Mouse (Mus musculus) adrenal gland, postnatal 4 days (tissue): ENCODE data around the gene Ubac2. TPM values are rescaled to one million over a fixed set of nuclear protein-coding genes. Genes with fewer than 3 reads are reported as not detected.

Experiments used
- DNase-seq, 2 experiments: peaks; one replicate each; pipeline ENCODE4 v3.0.0; 2021 to 2022; ENCODE audit warnings: low spot score in 2 of 2, mixed read lengths in 2 of 2
- total RNA-seq, 2 experiments: library from RNA; stranded (reverse); gene quantifications; 2 replicates each; pipeline ENCODE4 v1.2.3; 2021

Gene Ubac2
- total RNA-seq, 2 experiments from 2014 or later, result 33.5 to 33.9 TPM

DNA sequence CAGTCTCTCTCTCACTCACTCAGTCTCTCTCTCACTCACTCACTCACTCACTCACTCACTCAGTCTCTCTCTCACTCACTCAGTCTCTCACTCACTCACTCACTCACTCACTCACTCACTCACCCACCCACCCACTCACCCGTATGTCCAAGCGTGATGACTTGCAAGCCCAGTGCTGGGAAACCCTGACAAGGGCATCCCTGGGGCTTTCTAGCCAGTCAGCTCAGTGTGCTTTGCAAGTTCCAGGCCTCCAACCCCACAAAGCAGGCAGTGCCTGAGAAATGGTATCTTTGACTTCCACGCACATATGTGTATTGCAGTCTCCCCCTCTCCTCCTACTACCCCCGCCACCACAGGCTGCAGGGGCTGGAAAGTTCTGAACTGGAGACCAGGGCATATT lies 43.6 kb downstream of the Ubac2 start:
- DNase-seq, result no peak

DNA sequence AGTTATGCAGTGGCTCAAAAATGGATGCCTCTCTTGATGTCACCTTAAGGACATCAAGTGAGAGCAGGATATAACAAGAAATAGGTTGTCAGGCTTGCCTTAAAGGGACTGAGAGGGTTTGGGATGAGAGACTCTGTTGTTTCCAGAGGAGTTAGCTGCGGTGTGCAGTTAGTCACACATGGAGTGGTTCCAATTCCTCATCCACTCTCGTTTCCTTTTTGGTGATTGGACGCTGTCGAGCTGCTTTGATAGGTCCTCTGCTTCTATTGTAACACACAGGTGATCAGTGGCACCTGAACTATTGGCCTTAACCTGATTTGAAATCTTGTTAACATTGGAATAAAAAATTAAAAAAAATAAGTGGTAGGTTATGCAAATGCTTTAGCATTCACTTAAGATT lies 44.3 kb downstream of the Ubac2 start:
- DNase-seq, result no peak

GRCm38 (mm10) chr14:121924876-121925275 lies 46.5 kb downstream of the Ubac2 start:
- no peak for DNase-seq

GRCm38 (mm10) chr14:121926901-121927300 lies 48.5 kb downstream of the Ubac2 start:
- DNase-seq, result no peak

DNA sequence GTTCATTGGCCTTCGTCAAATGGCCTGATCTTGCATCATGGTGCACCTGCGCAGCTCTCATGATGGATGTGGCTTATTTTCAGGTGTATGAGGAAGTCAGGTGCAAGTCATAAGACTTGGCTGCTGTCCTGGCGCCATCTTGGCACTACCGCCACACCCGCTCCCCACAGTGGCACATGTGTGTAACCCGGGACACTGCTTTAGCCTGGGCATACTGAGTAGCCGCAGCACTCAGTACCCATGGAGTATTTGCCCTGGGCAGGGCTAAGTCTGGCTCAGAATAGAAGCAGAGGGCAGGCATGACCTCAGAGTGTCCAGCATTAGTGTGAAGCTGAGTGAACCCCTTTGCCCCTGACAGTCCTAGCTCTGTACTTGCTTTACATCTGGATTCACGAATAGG lies 49.0 kb downstream of the Ubac2 start:
- DNase-seq, result no peak

DNA sequence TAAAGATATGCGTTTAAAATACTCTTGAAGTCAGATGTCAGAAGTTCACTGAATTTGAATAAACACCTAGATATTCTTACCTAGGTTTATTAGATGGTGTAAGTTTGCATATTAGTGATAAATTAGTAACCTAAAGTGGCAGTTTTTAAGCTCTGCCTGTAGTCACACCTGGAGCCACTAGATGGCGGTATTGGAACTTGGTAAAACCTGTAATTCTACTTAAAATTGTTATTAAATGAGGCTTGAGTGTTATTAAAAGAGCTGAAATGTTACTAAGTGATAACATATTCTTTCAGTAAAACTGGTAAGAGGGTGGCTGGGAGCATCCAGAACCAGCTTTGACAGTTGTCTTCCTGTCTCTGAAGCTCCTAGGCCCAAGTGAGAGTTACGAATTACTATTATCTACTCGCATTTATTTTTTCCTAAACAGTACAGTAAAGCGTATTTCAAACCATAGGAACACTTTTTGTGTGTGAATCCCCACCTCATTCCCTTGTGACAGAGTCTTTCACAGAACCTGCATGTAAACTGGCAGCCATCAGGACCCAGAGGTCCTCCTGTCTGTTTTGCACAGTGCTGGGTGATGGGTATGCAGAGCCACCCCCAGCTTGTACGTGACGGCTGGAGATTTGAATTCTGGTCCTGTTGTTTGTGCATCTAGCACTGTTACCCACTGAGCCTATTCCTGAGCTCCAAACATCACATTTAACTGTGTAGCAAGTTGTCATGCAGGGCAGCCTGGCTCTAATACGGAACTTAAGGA lies 50.1 kb downstream of the Ubac2 start:
- no peak for DNase-seq

DNA sequence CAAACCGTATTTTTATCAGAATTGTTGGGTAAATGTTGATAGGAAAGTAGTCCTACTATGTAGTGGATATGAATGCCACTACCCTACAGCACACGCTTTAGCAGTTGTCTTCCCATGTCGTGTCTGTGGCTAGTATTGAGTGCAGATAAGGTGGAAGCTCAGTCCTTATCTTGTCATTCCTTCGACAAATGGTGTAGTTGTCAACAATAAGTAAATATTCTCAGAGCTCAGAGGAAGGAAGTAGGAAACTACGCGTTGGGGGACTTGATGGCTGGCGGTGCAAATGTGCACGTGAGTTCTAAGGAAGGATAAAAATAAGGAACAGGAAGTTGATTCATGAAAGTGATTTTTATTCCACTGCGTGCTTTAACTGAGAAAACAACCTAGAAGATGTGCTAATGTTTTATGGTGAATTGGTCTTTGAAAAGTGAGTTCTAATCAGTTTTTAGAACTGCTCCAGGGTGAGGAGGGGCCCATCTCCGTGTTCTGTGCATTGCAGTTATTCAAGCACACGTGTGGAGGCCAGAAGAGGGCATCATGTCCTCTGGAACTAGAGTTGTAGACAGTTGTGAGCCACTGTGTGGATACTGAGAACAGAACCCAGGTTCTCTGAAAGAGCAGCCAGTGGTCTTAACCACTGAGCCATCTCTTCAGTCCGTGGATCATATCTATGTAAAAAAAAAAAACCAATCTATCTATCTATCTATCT lies 51.0 kb downstream of the Ubac2 start:
- DNase-seq, result no peak

GRCm38 (mm10) chr14:121930731-121931383 lies 52.4 kb downstream of the Ubac2 start:
- no peak for DNase-seq

- DNase-seq, result no peak
These were observed 53.2 kb downstream of the Ubac2 start for GRCm38 (mm10) chr14:121931594-121931993.

- no peak for DNase-seq
These were observed 53.8 kb downstream of the Ubac2 start for GRCm38 (mm10) chr14:121932180-121932579.

DNA sequence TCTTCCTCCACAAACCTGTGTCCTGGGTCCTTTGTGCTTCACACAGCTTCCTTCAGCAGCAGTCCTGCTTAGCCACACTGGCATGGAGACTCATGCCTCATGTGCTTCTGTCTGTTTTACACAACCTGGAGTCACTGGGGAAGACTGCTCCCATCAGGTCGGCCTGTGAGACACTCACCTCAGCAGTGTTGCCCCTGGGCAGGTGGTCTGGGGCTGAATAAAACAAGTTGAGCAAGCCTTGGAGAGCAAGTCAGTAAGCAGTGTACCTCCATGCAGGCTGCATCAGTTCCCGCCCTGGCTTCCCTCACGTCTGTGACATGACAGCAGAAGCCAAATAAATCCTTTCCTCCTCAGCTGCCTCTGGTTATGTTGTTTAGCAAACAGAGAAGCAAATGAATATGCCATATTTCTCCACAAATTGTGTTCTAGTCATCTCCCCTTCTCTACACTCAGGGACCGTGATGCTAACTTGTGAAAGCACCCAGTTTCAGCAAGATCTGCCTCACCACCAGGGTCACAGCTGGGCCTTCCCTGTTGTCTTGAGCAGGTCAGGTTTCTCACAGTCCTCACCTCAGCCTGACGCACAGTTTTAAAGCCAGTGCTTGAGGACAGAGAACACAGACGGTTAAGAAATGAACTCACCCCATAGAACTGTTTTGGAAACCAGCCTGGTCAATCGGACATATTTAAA lies 55.6 kb downstream of the Ubac2 start:
- DNase-seq, result no peak

DNA sequence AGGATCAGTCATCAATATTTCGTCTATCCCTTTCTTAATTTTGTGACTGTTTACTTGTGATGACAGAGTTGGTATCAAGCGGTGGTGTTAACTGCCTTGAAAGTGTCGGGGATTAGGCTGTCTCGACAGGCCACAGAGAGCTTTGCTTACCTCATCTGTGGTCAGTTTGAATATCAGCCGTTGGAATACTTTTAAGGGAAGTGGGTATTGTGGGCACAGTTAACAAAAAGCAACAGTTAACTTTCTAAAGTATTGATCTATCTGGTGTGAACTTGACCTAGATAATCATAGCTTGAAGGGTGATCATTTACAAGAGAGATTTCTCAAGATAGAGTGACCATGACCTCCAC lies 56.2 kb downstream of the Ubac2 start:
- no peak for DNase-seq

DNA sequence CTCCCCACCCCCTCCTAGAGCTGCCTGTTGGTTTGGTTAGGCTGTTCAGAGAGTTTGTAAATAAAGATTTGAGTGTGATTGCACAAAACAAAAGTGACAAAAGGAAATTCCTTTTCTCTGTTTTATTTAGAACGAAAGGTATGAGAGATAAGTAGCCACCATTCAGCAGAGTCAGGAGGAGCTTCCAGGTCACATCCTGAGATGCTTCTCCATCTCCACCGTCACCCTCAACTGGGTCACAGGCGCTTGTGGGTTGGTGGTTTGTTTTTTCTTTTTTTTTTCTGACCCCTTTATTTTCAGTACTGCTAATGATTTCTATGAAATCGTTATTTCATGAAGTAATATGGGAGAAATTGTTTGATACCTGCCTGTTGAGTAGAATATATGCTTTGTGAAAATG lies 57.9 kb downstream of the Ubac2 start:
- DNase-seq, result no peak

DNA sequence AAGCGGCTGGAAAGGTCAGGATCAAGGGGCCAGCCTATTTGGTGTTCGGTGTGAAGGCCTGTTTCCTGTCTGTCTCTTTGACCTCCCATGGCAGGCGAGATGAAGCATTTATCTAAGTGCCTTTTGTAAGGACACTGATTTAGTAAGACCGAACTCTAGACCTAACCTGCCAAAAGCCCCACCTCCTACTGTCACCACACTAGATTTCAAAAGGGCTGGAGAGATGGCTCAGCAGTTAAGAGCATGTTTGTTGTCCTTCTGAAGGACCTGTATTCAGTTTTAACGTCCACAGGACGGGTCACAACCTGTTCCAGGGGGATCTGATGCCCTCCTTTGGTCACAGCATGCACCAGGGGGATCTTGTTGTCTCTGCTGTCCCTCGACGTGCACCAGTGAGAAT lies 58.4 kb downstream of the Ubac2 start:
- no peak for DNase-seq

DNA sequence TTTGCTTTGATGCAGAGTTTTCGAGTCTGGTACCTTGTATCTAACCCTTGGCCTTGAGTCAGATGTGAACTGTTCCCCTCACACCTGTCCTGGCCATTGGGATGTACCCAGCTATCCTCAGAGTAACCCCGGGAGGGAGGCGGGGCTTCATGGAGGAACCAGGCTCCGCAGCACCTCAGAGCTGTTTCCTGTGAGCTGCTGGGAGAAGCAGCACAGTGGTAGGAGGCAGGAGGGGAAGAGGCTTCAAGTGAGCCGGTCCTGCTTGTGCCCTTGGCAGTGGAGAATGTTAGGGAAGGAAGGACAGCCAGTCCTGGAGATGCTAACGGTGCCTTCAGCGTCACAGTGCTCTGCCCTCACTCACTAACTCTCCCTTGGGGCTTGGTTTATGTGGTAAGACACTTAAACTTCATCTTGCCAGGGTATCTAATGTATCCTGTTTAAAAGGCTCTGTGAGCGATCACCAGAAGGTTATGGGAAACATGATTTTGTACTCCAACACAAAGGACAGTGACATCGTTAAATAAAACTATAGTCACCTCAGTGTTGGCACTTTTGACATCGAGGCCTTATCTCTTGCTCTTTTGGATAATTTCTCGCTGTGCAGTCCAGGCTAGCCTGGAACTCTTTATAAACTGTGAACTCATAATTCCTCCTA lies 59.3 kb downstream of the Ubac2 start:
- no peak for DNase-seq

DNA sequence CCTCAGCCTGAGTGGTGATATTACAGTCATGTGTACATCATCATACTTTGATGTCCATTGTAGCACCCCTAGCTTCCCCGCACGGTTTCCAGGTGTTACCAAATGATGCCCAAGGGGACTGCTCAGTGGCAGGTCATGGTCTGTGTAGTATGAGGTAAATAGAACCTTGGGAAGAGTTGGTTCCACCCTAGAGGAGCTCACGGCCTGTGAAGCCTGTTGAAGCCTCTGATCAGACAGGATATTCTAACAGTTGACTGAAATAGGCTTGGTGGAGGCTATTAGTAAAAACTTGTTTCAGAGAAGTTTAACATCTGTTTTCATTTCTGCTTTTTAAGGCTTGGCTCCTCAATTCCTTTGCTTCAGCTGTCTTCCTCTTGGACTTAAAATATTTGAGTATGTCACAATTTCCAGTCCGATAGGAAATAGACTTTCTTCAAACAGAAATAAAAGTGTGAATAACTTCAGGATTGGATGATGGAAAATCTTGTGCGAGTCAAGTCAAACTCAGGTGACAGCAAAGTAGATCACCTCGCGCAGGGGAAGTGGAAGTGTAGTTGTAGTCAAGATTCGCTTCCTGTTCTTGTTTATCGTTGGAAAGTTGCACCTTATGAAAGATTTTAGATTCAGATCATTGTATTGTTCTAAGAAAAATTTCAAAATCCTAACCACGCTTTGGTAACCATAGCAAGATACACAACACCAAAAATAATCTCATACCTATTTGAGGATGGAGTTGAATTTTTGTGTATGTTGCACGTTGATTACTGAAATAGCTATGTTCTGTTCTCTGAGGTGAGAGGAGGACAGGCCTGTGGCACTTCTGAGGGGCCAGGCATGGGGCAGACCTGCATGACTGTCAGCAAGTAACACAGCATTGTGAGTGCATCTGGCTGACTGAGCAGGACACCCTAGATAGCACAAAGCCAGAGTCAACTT lies 60.1 kb downstream of the Ubac2 start:
- DNase-seq, result no peak

GRCm38 (mm10) chr14:121939582-121939981 lies 61.2 kb downstream of the Ubac2 start:
- no peak for DNase-seq

GRCm38 (mm10) chr14:121946131-121946530 lies 67.7 kb downstream of the Ubac2 start:
- no peak for DNase-seq

GRCm38 (mm10) chr14:121946728-121947127 lies 68.3 kb downstream of the Ubac2 start:
- DNase-seq, result no peak

- no peak for DNase-seq
These were observed 68.9 kb downstream of the Ubac2 start for GRCm38 (mm10) chr14:121947201-121947760.
